Mouse (Mus musculus) MEL (cell line): Measurements from ENCODE around the gene Irx5. TPM values are rescaled to one million over a fixed set of nuclear protein-coding genes. Genes with fewer than 3 reads are reported as not detected.

ENCODE experiments used
- DNase-seq: peaks from one replicate; pipeline ENCODE4 v3.0.0; 2011; ENCODE audit warnings: low read depth, low spot score
- H3K27ac ChIP-seq: 2 replicates; pipeline ENCODE4 v1.5.1; 2012; ENCODE audit warnings: low read depth, mild to moderate bottlenecking, control low read depth, low read length, moderate library complexity; ENCODE audit not compliant: control insufficient read depth
- H3K27me3 ChIP-seq, 2 experiments: fragments of 150-350 bp in 1 of 2; sonication (generic) in 1 of 2; 2 replicates each; pipeline ENCODE4 v1.6.1; 2012; ENCODE audit warnings: low read length in 2 of 2, mild to moderate bottlenecking in 2 of 2, improper control_type of control experiment in 1 of 2, moderate library complexity in 1 of 2; ENCODE audit not compliant: insufficient read depth in 2 of 2, control insufficient read depth in 1 of 2
- H3K36me3 ChIP-seq, 2 experiments: 2 replicates each; pipeline ENCODE4 v1.6.1; 2012 to 2014; ENCODE audit warnings: low read length in 2 of 2, improper control_type of control experiment in 1 of 2, inconsistent platforms in 1 of 2, mild to moderate bottlenecking in 1 of 2; ENCODE audit not compliant: insufficient read depth in 2 of 2, control insufficient read depth in 1 of 2
- H3K4me1 ChIP-seq, 2 experiments: fragments of 150-350 bp in 1 of 2; sonication (generic) in 1 of 2; 2 replicates each; pipeline ENCODE4 v1.6.1; 2012; ENCODE audit warnings: low read length in 2 of 2, improper control_type of control experiment in 1 of 2, mild to moderate bottlenecking in 1 of 2; ENCODE audit not compliant: insufficient read depth in 2 of 2, control insufficient read depth in 1 of 2
- H3K4me3 ChIP-seq, 2 experiments: fragments of 150-350 bp in 1 of 2; sonication (generic) in 1 of 2; 2 replicates each; pipeline ENCODE4 v1.5.1; 2012; ENCODE audit warnings: low read depth in 2 of 2, low read length in 2 of 2, mild to moderate bottlenecking in 2 of 2, moderate library complexity in 2 of 2, control low read depth in 1 of 2, improper control_type of control experiment in 1 of 2; ENCODE audit not compliant: control insufficient read depth in 1 of 2, insufficient read depth in 1 of 2
- H3K79me2 ChIP-seq: 2 replicates; pipeline ENCODE4 v1.6.1; 2012; ENCODE audit warnings: mild to moderate bottlenecking, low read length, moderate library complexity; ENCODE audit not compliant: control insufficient read depth, poor library complexity, insufficient read depth
- H3K9ac ChIP-seq: 2 replicates; pipeline ENCODE4 v1.6.1; 2012; ENCODE audit warnings: low read depth, mild to moderate bottlenecking, control low read depth, low read length, moderate library complexity; ENCODE audit not compliant: control insufficient read depth, poor library complexity, severe bottlenecking
- H3K9me3 ChIP-seq: fragments of 150-350 bp; sonication (generic); replicated peaks from 2 replicates; pipeline ENCODE4 v1.6.1; 2012; ENCODE audit warnings: mild to moderate bottlenecking, low read length, improper control_type of control experiment, moderate library complexity; ENCODE audit not compliant: insufficient read depth
- CHD1 ChIP-seq: IDR thresholded peaks from 2 replicates; pipeline ENCODE4 v1.6.1; 2012; ENCODE audit warnings: low read depth, mild to moderate bottlenecking, inconsistent platforms, low read length, improper control_type of control experiment
- CTCF ChIP-seq, 3 experiments: IDR thresholded peaks in 2 of 3; conservative IDR thresholded peaks in 1 of 3; 2 replicates each; pipeline ENCODE4 v1.5.1; 2011 to 2012; ENCODE audit warnings: low read length in 3 of 3, low read depth in 2 of 3, mild to moderate bottlenecking in 2 of 3, improper control_type of control experiment in 1 of 3, inconsistent platforms in 1 of 3, mixed read lengths in 1 of 3, moderate library complexity in 1 of 3; ENCODE audit not compliant: control insufficient read depth in 1 of 3, insufficient read depth in 1 of 3, poor library complexity in 1 of 3, severe bottlenecking in 1 of 3
- E2F4 ChIP-seq: IDR thresholded peaks from 2 replicates; pipeline ENCODE4 v1.6.1; 2011; ENCODE audit warnings: low read depth, low read length, improper control_type of control experiment, borderline replicate concordance
- ELF1 ChIP-seq: IDR thresholded peaks from 2 replicates; pipeline ENCODE4 v1.6.1; 2014; ENCODE audit warnings: low read depth, mild to moderate bottlenecking, inconsistent platforms, low read length, improper control_type of control experiment, moderate library complexity
- EP300 ChIP-seq, 2 experiments: IDR thresholded peaks; 2 replicates each; pipeline ENCODE4 v1.6.1; 2011; ENCODE audit warnings: improper control_type of control experiment in 2 of 2, low read length in 2 of 2, low read depth in 1 of 2, mild to moderate bottlenecking in 1 of 2
- ETS1 ChIP-seq: IDR thresholded peaks from 2 replicates; pipeline ENCODE4 v1.6.1; 2012; ENCODE audit warnings: low read depth, mild to moderate bottlenecking, inconsistent platforms, low read length, improper control_type of control experiment, moderate library complexity
- GABPA ChIP-seq: IDR thresholded peaks from 2 replicates; pipeline ENCODE4 v1.6.1; 2012; ENCODE audit warnings: low read depth, mild to moderate bottlenecking, inconsistent platforms, low read length, improper control_type of control experiment, moderate library complexity
- GATA1 ChIP-seq: IDR thresholded peaks from 2 replicates; pipeline ENCODE4 v1.6.1; 2011; ENCODE audit warnings: low read depth, low read length, improper control_type of control experiment
- HCFC1 ChIP-seq: IDR thresholded peaks from 2 replicates; pipeline ENCODE4 v1.6.1; 2012; ENCODE audit warnings: low read depth, mild to moderate bottlenecking, inconsistent platforms, low read length, improper control_type of control experiment, moderate library complexity
- KAT2A ChIP-seq: conservative IDR thresholded peaks from 2 replicates; pipeline ENCODE4 v1.6.1; 2012; ENCODE audit warnings: low read depth, low read length, improper control_type of control experiment, inconsistent platforms
- MAX ChIP-seq: IDR thresholded peaks from 2 replicates; pipeline ENCODE4 v1.6.1; 2011; ENCODE audit warnings: low read length, improper control_type of control experiment
- MAZ ChIP-seq: IDR thresholded peaks from 2 replicates; pipeline ENCODE4 v1.6.1; 2012; ENCODE audit warnings: low read depth, mild to moderate bottlenecking, inconsistent platforms, low read length, improper control_type of control experiment
- MXI1 ChIP-seq: IDR thresholded peaks from 2 replicates; pipeline ENCODE4 v1.6.1; 2011; ENCODE audit warnings: mild to moderate bottlenecking, low read depth, low read length, improper control_type of control experiment
- MYB ChIP-seq: IDR thresholded peaks from 2 replicates; pipeline ENCODE4 v1.6.1; 2011; ENCODE audit warnings: mild to moderate bottlenecking, low read depth, low read length, improper control_type of control experiment
- MYC ChIP-seq: IDR thresholded peaks from 2 replicates; pipeline ENCODE4 v1.6.1; 2011; ENCODE audit warnings: low read depth, mild to moderate bottlenecking, low read length, improper control_type of control experiment, moderate library complexity
- NELFE ChIP-seq: IDR thresholded peaks from 2 replicates; pipeline ENCODE4 v1.6.1; 2011; ENCODE audit warnings: low read depth, low read length, improper control_type of control experiment
- POLR2A ChIP-seq, 2 experiments: IDR thresholded peaks; 2 replicates each; pipeline ENCODE4 v1.6.1; 2011 to 2012; ENCODE audit warnings: low read length in 2 of 2, mild to moderate bottlenecking in 2 of 2, control low read depth in 1 of 2, improper control_type of control experiment in 1 of 2, low read depth in 1 of 2, moderate library complexity in 1 of 2; ENCODE audit not compliant: control insufficient read depth in 1 of 2, insufficient read depth in 1 of 2, poor library complexity in 1 of 2
- POLR2AphosphoS2 ChIP-seq: IDR thresholded peaks from 2 replicates; pipeline ENCODE4 v1.6.1; 2011; ENCODE audit warnings: low read length, improper control_type of control experiment
- RAD21 ChIP-seq: IDR thresholded peaks from 2 replicates; pipeline ENCODE4 v1.6.1; 2011; ENCODE audit warnings: mild to moderate bottlenecking, low read depth, low read length, improper control_type of control experiment
- TCF12 ChIP-seq: IDR thresholded peaks from 2 replicates; pipeline ENCODE4 v1.6.1; 2014; ENCODE audit warnings: low read depth, mild to moderate bottlenecking, inconsistent platforms, low read length, improper control_type of control experiment, moderate library complexity
- UBTF ChIP-seq: IDR thresholded peaks from 2 replicates; pipeline ENCODE4 v1.6.1; 2012; ENCODE audit warnings: low read depth, mild to moderate bottlenecking, inconsistent platforms, low read length, improper control_type of control experiment, moderate library complexity, borderline replicate concordance; ENCODE audit not compliant: insufficient read depth
- USF1 ChIP-seq: IDR thresholded peaks from 2 replicates; pipeline ENCODE4 v1.6.1; 2014; ENCODE audit warnings: low read depth, mild to moderate bottlenecking, inconsistent platforms, low read length, improper control_type of control experiment, moderate library complexity
- ZC3H11A ChIP-seq: IDR thresholded peaks from 2 replicates; pipeline ENCODE4 v1.6.1; 2012; ENCODE audit warnings: low read depth, mild to moderate bottlenecking, inconsistent platforms, low read length, improper control_type of control experiment
- ZKSCAN1 ChIP-seq: IDR thresholded peaks from 2 replicates; pipeline ENCODE4 v1.6.1; 2012; ENCODE audit warnings: low read depth, mild to moderate bottlenecking, inconsistent platforms, low read length, improper control_type of control experiment, moderate library complexity
- polyA plus RNA-seq, 2 experiments: library from polyadenylated mRNA; stranded (reverse) in 1 of 2; unstranded in 1 of 2; fragments of >175 nt in 1 of 2; fragments of >200 nt in 1 of 2; gene quantifications; 2 replicates each; pipeline versions ENCODE4 v1.2.1 to v1.2.4; 2012; ENCODE audit warnings: low replicate concordance in 2 of 2, low read depth in 1 of 2; ENCODE audit not compliant: insufficient read length in 2 of 2, insufficient read depth in 1 of 2, missing spikeins in 1 of 2
- total RNA-seq: library from RNA; depleted of rRNA; stranded (reverse); fragments of 300-350 nt; gene quantifications from 2 replicates; pipeline ENCODE4 v1.2.3, GENCODE M21; 2012

The Irx5 gene
- total and polyA plus RNA-seq, 3 experiments, result 0.15 to 0.43 TPM; not detected in 1

- Histone ChIP-seq H3K27me3 (no peaks in the 10 kb centered on the region), H3K9ac (no peak overlapping the region), H3K9me3 (no peaks in the 10 kb centered on the region), H3K27ac (no peak overlapping the region), H3K36me3 (no peaks in the 10 kb centered on the region), H3K79me2 (no peaks in the 10 kb centered on the region), H3K4me1 (no peaks in the 10 kb centered on the region), H3K4me3 (no peak overlapping the region)
- TF ChIP-seq CTCF (IDR thresholded peaks at IDR 0.05 in 2 of 3, conservative IDR thresholded peaks at IDR 0.05 in 1 of 3; ENCODE audit: control insufficient read depth in 1 of 3, insufficient read depth in 1 of 3, low read depth in 2 of 3, low read length in 3 of 3, poor library complexity in 1 of 3, severe bottlenecking in 1 of 3) (no peak), KAT2A (no peak), MAX (no peak), E2F4 (no peak), POLR2A (IDR thresholded peaks at IDR 0.05; ENCODE audit: control insufficient read depth in 1 of 2, insufficient read depth in 1 of 2, low read depth in 1 of 2, low read length in 2 of 2, poor library complexity in 1 of 2) (no peak), ELF1 (no peak), TCF12 (no peak), EP300 (IDR thresholded peaks at IDR 0.05; ENCODE audit: low read depth in 1 of 2, low read length in 2 of 2) (no peak), MYC (no peak), MAZ (no peak), NELFE (no peak), POLR2AphosphoS2 (no peak), GATA1 (no peak), MXI1 (no peak), MYB (no peak), GABPA (no peak), RAD21 (no peak), USF1 (no peak)
- no peak for DNase-seq
Observed at GRCm38 (mm10) chr8:92363217-92364147, 6.1 kb downstream of the Irx5 start.

- H3K36me3 ChIP-seq, result no peaks in the 10 kb centered on the region
- no peak for TF ChIP-seq HCFC1
- no peak for TF ChIP-seq MXI1
- TF ChIP-seq ETS1, result no peak
- no peak for TF ChIP-seq MYC
- no peak for TF ChIP-seq EP300 (IDR thresholded peaks at IDR 0.05; ENCODE audit: low read depth in 1 of 2, low read length in 2 of 2)
- TF ChIP-seq NELFE, result no peak
- TF ChIP-seq ZKSCAN1, result no peak
- TF ChIP-seq UBTF, result no peak
- no peak for TF ChIP-seq CHD1
- no peak for TF ChIP-seq ZC3H11A
- H3K9ac ChIP-seq, result no peak overlapping the region
- no peaks in the 10 kb centered on the region for H3K27me3 ChIP-seq
- no peak overlapping the region for H3K27ac ChIP-seq
- H3K4me3 ChIP-seq, result no peak overlapping the region
- no peaks in the 10 kb centered on the region for H3K9me3 ChIP-seq
- no peaks in the 10 kb centered on the region for H3K79me2 ChIP-seq
- no peak for DNase-seq
- H3K4me1 ChIP-seq, result no peaks in the 10 kb centered on the region
Observed at GRCm38 (mm10) chr8:92364148-92364775, 6.8 kb downstream of the Irx5 start.
